In genomic region chr6:87850900-87851614, GRCm38 (mm10) we compare ENCODE assay signal across 8 mouse cellular contexts. TPM values are rescaled to one million over a fixed set of nuclear protein-coding genes. Genes with fewer than 3 reads are reported as not detected.
DNase-seq lines count a peak whose midpoint lies in the region; ATAC-seq and TF ChIP-seq lines count a peak whose summit lies in the region.

Gene Cnbp, minus strand, starts transcription at chr6:87851106.

- peak within 1 kb of the TSS; percentile 96 for H3K9ac ChIP-seq in ES-Bruce4 (ENCODE audit: low read depth, poor library complexity, severe bottlenecking)
- H3K9ac ChIP-seq in forebrain, embryonic 14.5 days (ENCODE audit: low read length), result peak within 1 kb of the TSS; percentile 97
- peak within 1 kb of the TSS; percentile 99 for H3K9ac ChIP-seq in neural tube, embryonic 15.5 days (replicated peaks)

- no peaks in the 10 kb centered on the region for H3K27me3 ChIP-seq in ES-Bruce4 (ENCODE audit: control insufficient read depth, insufficient read depth, low read length, poor library complexity, severe bottlenecking)
- H3K27me3 ChIP-seq in forebrain, embryonic 14.5 days (replicated peaks; ENCODE audit: control insufficient read depth, insufficient read depth, low read length), result no peaks in the 10 kb centered on the region
- H3K27me3 ChIP-seq in neural tube, embryonic 15.5 days (replicated peaks), result no peaks in the 10 kb centered on the region

- H3K4me1 ChIP-seq in ES-Bruce4 (ENCODE audit: control insufficient read depth, insufficient read depth, low read length), result no peaks in the 10 kb centered on the region
- H3K4me1 ChIP-seq in forebrain, embryonic 14.5 days (ENCODE audit: control insufficient read depth, insufficient read depth, low read length), result peaks cover 12% of the 10 kb centered on the region
- H3K4me1 ChIP-seq in neural tube, embryonic 15.5 days, result peaks cover 34% of the 10 kb centered on the region

- peak within 1 kb of the TSS; percentile 91 for H3K4me3 ChIP-seq in ES-Bruce4 (ENCODE audit: low read depth, low read length)
- peak within 1 kb of the TSS; percentile 100 for H3K4me3 ChIP-seq in forebrain, embryonic 14.5 days (ENCODE audit: low read depth, low read length)
- H3K4me3 ChIP-seq in neural tube, embryonic 15.5 days (replicated peaks), result peak within 1 kb of the TSS; percentile 98

- TF ChIP-seq EP300 in ES-Bruce4 (IDR thresholded peaks at IDR 0.05; ENCODE audit: insufficient read depth, low read depth, low read length), result no peak

- no peak for TF ChIP-seq CTCF in ES-Bruce4 (IDR thresholded peaks at IDR 0.05; ENCODE audit: low read depth, low read length)

- peak within 1 kb of the TSS; percentile 66 for H3K4me2 ChIP-seq in forebrain, embryonic 14.5 days (ENCODE audit: low read length)
- peak within 1 kb of the TSS; percentile 87 for H3K4me2 ChIP-seq in neural tube, embryonic 15.5 days

- no peaks in the 10 kb centered on the region for H3K9me3 ChIP-seq in ES-Bruce4 (replicated peaks; ENCODE audit: control insufficient read depth, insufficient read depth, low read length, poor library complexity, severe bottlenecking)
- H3K9me3 ChIP-seq in forebrain, embryonic 14.5 days (replicated peaks; ENCODE audit: control insufficient read depth, low read length), result no peaks in the 10 kb centered on the region
- H3K9me3 ChIP-seq in neural tube, embryonic 15.5 days (replicated peaks), result no peaks in the 10 kb centered on the region

- under 1% methylated on average over 54 of the region's 55 CpGs for WGBS in forebrain, embryonic 14.5 days
- under 1% methylated on average over 55 of the region's 55 CpGs for WGBS in neural tube, embryonic 15.5 days

- peaks cover 30% of the 10 kb centered on the region for H3K36me3 ChIP-seq in ES-Bruce4 (ENCODE audit: control insufficient read depth, insufficient read depth, low read length, poor library complexity, severe bottlenecking)
- H3K36me3 ChIP-seq in forebrain, embryonic 14.5 days (ENCODE audit: control insufficient read depth, insufficient read depth, low read length), result no peaks in the 10 kb centered on the region; the same call in 1 of the 2 replicates
- H3K36me3 ChIP-seq in neural tube, embryonic 15.5 days, result peaks cover 4% of the 10 kb centered on the region; the same call in 1 of the 2 replicates

- DNase-seq in forebrain, embryonic 14.5 days (ENCODE audit: low spot score), result peak; percentile 98
- peak; percentile 98 to 99 for DNase-seq in heart, postnatal 14 days
- peak; percentile 97 for DNase-seq in layer of hippocampus, adult 11-12 months (ENCODE audit: low spot score)
- peak; percentile 95 to 96 for DNase-seq in lung, adult 18-20 months
- peak; percentile 98 for DNase-seq in testis, postnatal 14 days (ENCODE audit: low spot score)

- ATAC-seq in cerebellum, adult (ENCODE audit: insufficient number of reproducible peaks, low FRiP score, low TSS enrichment), result peak; percentile 96
- ATAC-seq in forebrain, embryonic 14.5 days, result peak; percentile 99
- peak; percentile 99 for ATAC-seq in neural tube, embryonic 15.5 days (ENCODE audit: low FRiP score)

- intact Hi-C loops in heart, postnatal 14 days (cut with DNase I), result loop anchor here (2.0 kb wide), 1 partner anchor 36 kb away; the partner anchor contains the start of gene Copg1

- TF ChIP-seq POLR2A in ES-Bruce4 (IDR thresholded peaks at IDR 0.05; ENCODE audit: insufficient read depth, low read length), result peak; percentile 50

- H3K27ac ChIP-seq in ES-Bruce4 (ENCODE audit: insufficient read depth, low read length), result peak within 1 kb of the TSS; percentile 81
- H3K27ac ChIP-seq in forebrain, embryonic 14.5 days (ENCODE audit: low read depth, low read length), result peak within 1 kb of the TSS; percentile 91
- H3K27ac ChIP-seq in neural tube, embryonic 15.5 days (replicated peaks), result peak within 1 kb of the TSS; percentile 97

RNA-seq across cellular contexts. Expression of gene Cnbp, which starts in this region (rescaled TPM):
- 466 and 481 TPM in 2 replicates for polyA plus RNA-seq in ES-Bruce4 (2011; ENCODE audit: insufficient read depth, insufficient read length, low read depth, missing spikeins)
- polyA plus RNA-seq in forebrain, embryonic 14.5 days (2014; fragmentation: Nextera tagmentation; extraction: Ambion mirVana), result 808 and 818 TPM in 2 replicates
- total RNA-seq in heart, postnatal 14 days (2021), result 100 to 1,000 TPM; 279 to 283 TPM
- polyA plus RNA-seq in neural tube, embryonic 15.5 days (2015; fragmentation: Nextera tagmentation; extraction: Ambion mirVana), result 511 and 660 TPM in 2 replicates

Comparison
In these comparisons a context has a peak if more than half of its experiments do, and no peak if none do; other contexts are left out.
1. Peak in every context shown above with its lines: DNase-seq, ATAC-seq, H3K4me3 ChIP-seq and H3K27ac ChIP-seq.